In genomic region chrX:137038000-137038483, GRCm38 (mm10) we compare ENCODE assay signal across 8 mouse cellular contexts. TPM values are rescaled to one million over a fixed set of nuclear protein-coding genes. Genes with fewer than 3 reads are reported as not detected.
DNase-seq lines count a peak whose midpoint lies in the region; ATAC-seq lines count a peak whose summit lies in the region.

Gene Slc25a53 (minus strand): TSS chrX:137038302.

- 14% methylated on average over 31 of the region's 31 CpGs for WGBS in embryonic facial prominence, embryonic 11.5 days
- WGBS in limb, embryonic 10.5 days, result 12% methylated on average over 30 of the region's 31 CpGs
- 20% methylated on average over 31 of the region's 31 CpGs for WGBS in midbrain, embryonic 12.5 days

- H3K9ac ChIP-seq in embryonic facial prominence, embryonic 11.5 days (replicated peaks; ENCODE audit: low read length), result peak within 1 kb of the TSS; percentile 70
- H3K9ac ChIP-seq in midbrain, embryonic 12.5 days (replicated peaks), result peak within 1 kb of the TSS; percentile 57

- H3K36me3 ChIP-seq in embryonic facial prominence, embryonic 11.5 days (replicated peaks; ENCODE audit: control insufficient read depth, insufficient read depth, low read depth, low read length), result no peaks in the 10 kb centered on the region
- no peaks in the 10 kb centered on the region for H3K36me3 ChIP-seq in limb, embryonic 10.5 days
- H3K36me3 ChIP-seq in midbrain, embryonic 12.5 days, result no peaks in the 10 kb centered on the region

- H3K27me3 ChIP-seq in embryonic facial prominence, embryonic 11.5 days (ENCODE audit: control insufficient read depth, insufficient read depth, low read length), result no peaks in the 10 kb centered on the region
- H3K27me3 ChIP-seq in limb, embryonic 10.5 days (ENCODE audit: low read depth, poor library complexity, severe bottlenecking), result peaks cover 28% of the 10 kb centered on the region
- no peaks in the 10 kb centered on the region for H3K27me3 ChIP-seq in midbrain, embryonic 12.5 days

- peak; percentile 89 for DNase-seq in 3134 (ENCODE audit: extremely low read depth, insufficient read length, low spot score)
- peak; percentile 79 for DNase-seq in adrenal gland, postnatal 25 days
- peak; percentile 91 for DNase-seq in embryonic facial prominence, embryonic 11.5 days (ENCODE audit: low spot score)
- peak; percentile 99 for DNase-seq in heart, adult 11 months
- peak; percentile 75 for DNase-seq in kidney, adult 11 months
- peak; percentile 90 for DNase-seq in limb, embryonic 10.5 days (ENCODE audit: low spot score)
- peak; percentile 71 for DNase-seq in skeletal muscle tissue, adult 2 months (ENCODE audit: low read depth, low spot score)

- H3K4me1 ChIP-seq in embryonic facial prominence, embryonic 11.5 days (ENCODE audit: control insufficient read depth, insufficient read depth, low read length), result no peaks in the 10 kb centered on the region
- 0 out of 2 replicates have a peak, but pooled peaks cover 2% of the 10 kb centered on the region for H3K4me1 ChIP-seq in limb, embryonic 10.5 days
- no peaks in the 10 kb centered on the region for H3K4me1 ChIP-seq in midbrain, embryonic 12.5 days

- H3K4me2 ChIP-seq in embryonic facial prominence, embryonic 11.5 days (ENCODE audit: low read depth, low read length), result peak within 1 kb of the TSS; percentile 37
- H3K4me2 ChIP-seq in midbrain, embryonic 12.5 days (replicated peaks), result peak within 1 kb of the TSS; percentile 58

- peak; percentile 91 for ATAC-seq in embryonic facial prominence, embryonic 11.5 days (replicated peaks; ENCODE audit: insufficient number of reproducible peaks, low FRiP score, low TSS enrichment, low read depth)
- peak; percentile 95 for ATAC-seq in midbrain, embryonic 12.5 days (ENCODE audit: low FRiP score, low read depth)

- no peak within 1 kb of the TSS for H3K27ac ChIP-seq in embryonic facial prominence, embryonic 11.5 days (replicated peaks; ENCODE audit: low read depth, low read length)
- H3K27ac ChIP-seq in limb, embryonic 10.5 days, result peak within 1 kb of the TSS; percentile 91
- H3K27ac ChIP-seq in midbrain, embryonic 12.5 days (replicated peaks), result peak within 1 kb of the TSS; percentile 79

- H3K9me3 ChIP-seq in embryonic facial prominence, embryonic 11.5 days (replicated peaks; ENCODE audit: control insufficient read depth, low read length), result no peaks in the 10 kb centered on the region
- H3K9me3 ChIP-seq in limb, embryonic 10.5 days (replicated peaks), result no peaks in the 10 kb centered on the region
- H3K9me3 ChIP-seq in midbrain, embryonic 12.5 days, result no peaks in the 10 kb centered on the region

- peak within 1 kb of the TSS; percentile 47 for H3K4me3 ChIP-seq in embryonic facial prominence, embryonic 11.5 days (ENCODE audit: low read depth, low read length)
- H3K4me3 ChIP-seq in limb, embryonic 10.5 days, result peak within 1 kb of the TSS; percentile 55
- peak within 1 kb of the TSS; percentile 54 for H3K4me3 ChIP-seq in midbrain, embryonic 12.5 days

RNA-seq across cellular contexts. Expression of gene Slc25a53, which starts in this region (rescaled TPM):
- total RNA-seq in adrenal gland, postnatal 25 days (2021), result 13.5 and 13.7 TPM in 2 replicates
- 13.4 TPM in 2 replicates for polyA plus RNA-seq in embryonic facial prominence, embryonic 11.5 days (2014; fragmentation: Nextera tagmentation; extraction: Ambion mirVana)
- 12.9 and 13.7 TPM in 2 replicates for polyA plus RNA-seq in limb, embryonic 10.5 days (2016; fragmentation: Nextera tagmentation; extraction: Ambion mirVana)
- 12.4 and 12.6 TPM in 2 replicates for polyA plus RNA-seq in midbrain, embryonic 12.5 days (2016; fragmentation: Nextera tagmentation; extraction: Ambion mirVana)
